ENCODE assay signal across 9 mouse cellular contexts in genomic region chr2:82054446-82054845, GRCm38 (mm10). TPM values are rescaled to one million over a fixed set of nuclear protein-coding genes. Genes with fewer than 3 reads are reported as not detected.
DNase-seq lines count a peak whose midpoint lies in the region; ATAC-seq and TF ChIP-seq lines count a peak whose summit lies in the region.
"Had no signal": no experiment of that assay in that cellular context is flagged by ENCODE, and none has a peak within 500 bp of the region (broad histone marks: within the 10 kb centered on the region; RNA-seq: fewer than 3 reads in every experiment).

No protein-coding gene starts in this region.

- no peaks in the 10 kb centered on the region for H3K36me3 ChIP-seq in forebrain, embryonic 10.5 days (replicated peaks)
- no peaks in the 10 kb centered on the region for H3K36me3 ChIP-seq in hindbrain, embryonic 12.5 days
- H3K36me3 ChIP-seq in neural tube, embryonic 12.5 days, result no peaks in the 10 kb centered on the region

- no peaks in the 10 kb centered on the region for H3K9me3 ChIP-seq in forebrain, embryonic 10.5 days
- no peaks in the 10 kb centered on the region for H3K9me3 ChIP-seq in hindbrain, embryonic 12.5 days (replicated peaks)
- H3K9me3 ChIP-seq in neural tube, embryonic 12.5 days, result no peaks in the 10 kb centered on the region

- DNase-seq in layer of hippocampus, adult 2 months (ENCODE audit: low spot score in 2 of 2), result no peak
- no peak for DNase-seq in layer of hippocampus, postnatal 25 days (ENCODE audit: extremely low spot score in 1 of 2, low spot score in 1 of 2)
- DNase-seq in forebrain, embryonic 10.5 days (ENCODE audit: extremely low spot score, low spot score), result peak; percentile 16
- no peak for DNase-seq in spleen, postnatal 36 days (ENCODE audit: low spot score in 2 of 2)
- no peak for DNase-seq in urinary bladder, postnatal 10 days (ENCODE audit: low spot score)
- DNase-seq: liver, postnatal 0 days had no signal

- H3K9ac ChIP-seq in hindbrain, embryonic 12.5 days, result peak overlapping the region; percentile 75; the same call in 1 of the 2 replicates
- H3K9ac ChIP-seq in neural tube, embryonic 12.5 days, result 0 out of 2 replicates have a peak overlapping the region, but pooled peaks have one; percentile 84
- H3K9ac ChIP-seq: liver, postnatal 0 days had no signal

- peaks cover 50% of the 10 kb centered on the region for H3K27me3 ChIP-seq in forebrain, embryonic 10.5 days (ENCODE audit: poor library complexity, severe bottlenecking)
- peaks cover 7% of the 10 kb centered on the region; the same call in 1 of the 2 replicates for H3K27me3 ChIP-seq in hindbrain, embryonic 12.5 days
- peaks cover 5% of the 10 kb centered on the region; the same call in 1 of the 2 replicates for H3K27me3 ChIP-seq in neural tube, embryonic 12.5 days (replicated peaks)

- no peak for TF ChIP-seq CTCF in layer of hippocampus, adult 2 months (conservative IDR thresholded peaks at IDR 0.05)

- H3K27ac ChIP-seq in layer of hippocampus, adult 2 months, result peak overlapping the region; percentile 93
- H3K27ac ChIP-seq in forebrain, embryonic 10.5 days, result no peak overlapping the region
- H3K27ac ChIP-seq in hindbrain, embryonic 12.5 days, result no peak overlapping the region
- no peak overlapping the region for H3K27ac ChIP-seq in neural tube, embryonic 12.5 days

- peak overlapping the region; percentile 63 for H3K4me3 ChIP-seq in layer of hippocampus, adult 2 months
- peak overlapping the region; percentile 80; the same call in 1 of the 2 replicates for H3K4me3 ChIP-seq in forebrain, embryonic 10.5 days
- H3K4me3 ChIP-seq in hindbrain, embryonic 12.5 days, result peak overlapping the region; percentile 58
- peak overlapping the region; percentile 76 for H3K4me3 ChIP-seq in neural tube, embryonic 12.5 days

- H3K4me2 ChIP-seq in hindbrain, embryonic 12.5 days (replicated peaks), result peak overlapping the region; percentile 86
- H3K4me2 ChIP-seq in neural tube, embryonic 12.5 days (replicated peaks), result peak overlapping the region; percentile 92

- WGBS in forebrain, embryonic 10.5 days, result 56% methylated on average over 4 of the region's 4 CpGs
- WGBS in hindbrain, embryonic 12.5 days, result 61% methylated on average over 4 of the region's 4 CpGs
- 58% methylated on average over 4 of the region's 4 CpGs for WGBS in neural tube, embryonic 12.5 days

- peaks cover 22% of the 10 kb centered on the region for H3K4me1 ChIP-seq in forebrain, embryonic 10.5 days
- H3K4me1 ChIP-seq in hindbrain, embryonic 12.5 days, result peaks cover 6% of the 10 kb centered on the region
- H3K4me1 ChIP-seq in neural tube, embryonic 12.5 days, result peaks cover 5% of the 10 kb centered on the region; the same call in 1 of the 2 replicates

- no peak for ATAC-seq in hindbrain, embryonic 12.5 days (ENCODE audit: low FRiP score)
- ATAC-seq in neural tube, embryonic 12.5 days (ENCODE audit: low FRiP score, low read depth), result no peak
- ATAC-seq: liver, postnatal 0 days had no signal

RNA-seq across cellular contexts. Expression of gene Zfp804a, which starts 1.4 kb away (rescaled TPM):
- 10 to 100 TPM; 21.5 to 24.4 TPM for total RNA-seq in layer of hippocampus, adult 2 months (2021)
- 10 to 100 TPM; 20.4 to 22.8 TPM for total RNA-seq in layer of hippocampus, postnatal 25 days (2021)
- polyA plus RNA-seq in forebrain, embryonic 10.5 days (2016; fragmentation: Nextera tagmentation; extraction: Ambion mirVana), result 0.09 TPM in 1 of 2 replicates, not detected in the other
- polyA plus RNA-seq in hindbrain, embryonic 12.5 days (2016; fragmentation: Nextera tagmentation; extraction: Ambion mirVana), result 5.6 and 6.5 TPM in 2 replicates
- polyA plus RNA-seq in neural tube, embryonic 12.5 days (2016; fragmentation: Nextera tagmentation; extraction: Ambion mirVana), result 6.3 and 7.3 TPM in 2 replicates
- total RNA-seq: heart, postnatal 25 days had no signal
- polyA plus RNA-seq: liver, postnatal 0 days had no signal
